Comparison of ENCODE assay signal across 7 mouse cellular contexts in the genomic region with DNA sequence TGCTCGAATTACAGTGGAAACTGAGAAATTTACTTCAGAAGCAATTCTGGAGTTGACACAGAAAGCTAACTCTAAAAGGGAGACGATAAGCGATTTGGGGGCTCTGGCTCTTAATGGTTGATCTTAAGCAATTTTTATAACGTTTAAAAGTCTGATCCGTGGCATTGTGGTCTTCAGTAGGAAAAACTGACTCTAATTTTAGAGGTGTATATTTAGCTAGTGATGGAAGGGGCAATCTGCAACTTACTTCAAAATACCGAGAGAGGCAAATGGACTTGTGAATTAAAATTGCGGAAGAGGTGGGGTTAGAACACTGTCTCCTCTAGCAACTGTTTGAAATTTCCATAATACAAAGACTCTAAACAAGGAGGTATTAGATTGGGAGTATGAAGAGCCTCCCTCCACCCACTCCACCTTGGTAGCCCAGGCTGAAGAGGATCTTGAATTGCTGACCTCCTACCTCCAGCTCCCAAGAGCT. TPM values are rescaled to one million over a fixed set of nuclear protein-coding genes. Genes with fewer than 3 reads are reported as not detected.
DNase-seq lines count a peak whose midpoint lies in the region; ATAC-seq and TF ChIP-seq lines count a peak whose summit lies in the region.

No protein-coding gene starts in this region.

- TF ChIP-seq CTCF in liver, postnatal 0 days (IDR thresholded peaks at IDR 0.05; ENCODE audit: low read depth) = no peak

- no peak for ATAC-seq in neural tube, embryonic 11.5 days (ENCODE audit: insufficient read depth, low FRiP score, low TSS enrichment)
- ATAC-seq in hematopoietic stem cell, adult 5-6 weeks (replicated peaks in 1 of 2; ENCODE audit: insufficient read depth in 1 of 2, low FRiP score in 2 of 2, low TSS enrichment in 1 of 2, low read depth in 1 of 2, poor library complexity in 2 of 2, severe bottlenecking in 2 of 2) = peak; percentile 19 to 24; a peak in 3 of 4 replicates
- ATAC-seq in liver, postnatal 0 days = no peak

- H3K4me1 ChIP-seq in neural tube, embryonic 11.5 days (ENCODE audit: control insufficient read depth, insufficient read depth, low read length) = peaks cover 11% of the 10 kb centered on the region
- 0 out of 2 replicates have a peak, but pooled peaks cover 4% of the 10 kb centered on the region for H3K4me1 ChIP-seq in liver, postnatal 0 days (ENCODE audit: insufficient read depth)

- no peak for TF ChIP-seq EP300 in liver, postnatal 0 days (IDR thresholded peaks at IDR 0.05; ENCODE audit: low read depth)

- H3K9me3 ChIP-seq in neural tube, embryonic 11.5 days (ENCODE audit: control insufficient read depth, low read length) = no peaks in the 10 kb centered on the region
- no peaks in the 10 kb centered on the region for H3K9me3 ChIP-seq in liver, postnatal 0 days (ENCODE audit: low read length)

- no peaks in the 10 kb centered on the region for H3K27me3 ChIP-seq in neural tube, embryonic 11.5 days (ENCODE audit: control insufficient read depth, insufficient read depth, low read length)
- no peaks in the 10 kb centered on the region for H3K27me3 ChIP-seq in liver, postnatal 0 days (ENCODE audit: insufficient read depth, low read length)

- no peak for DNase-seq in neural tube, embryonic 11.5 days (ENCODE audit: low spot score)
- DNase-seq in neural tube, embryonic 10.5 days (ENCODE audit: extremely low spot score, low spot score) = no peak
- DNase-seq in liver, postnatal 0 days = no peak
- DNase-seq in embryo, embryonic 11 days = no peak
- DNase-seq in right cerebral cortex, adult 2 months (ENCODE audit: low spot score in 2 of 2) = no peak
- no peak for DNase-seq in thymus, adult 18-20 months

- H3K27ac ChIP-seq in neural tube, embryonic 11.5 days (ENCODE audit: low read depth, low read length) = no peak overlapping the region
- peak overlapping the region; percentile 87; the same call in 1 of the 2 replicates for H3K27ac ChIP-seq in liver, postnatal 0 days (ENCODE audit: low read depth)

- no peaks in the 10 kb centered on the region for H3K36me3 ChIP-seq in neural tube, embryonic 11.5 days (ENCODE audit: control insufficient read depth, insufficient read depth, low read length)
- no peaks in the 10 kb centered on the region for H3K36me3 ChIP-seq in liver, postnatal 0 days (replicated peaks; ENCODE audit: insufficient read depth, low read length)

- no peak overlapping the region for H3K9ac ChIP-seq in neural tube, embryonic 11.5 days (ENCODE audit: low read length)
- H3K9ac ChIP-seq in liver, postnatal 0 days (replicated peaks) = 0 out of 2 replicates have a peak overlapping the region, but pooled peaks have one; percentile 52

- 0 out of 2 replicates have a peak overlapping the region, but pooled peaks have one; percentile 6 for H3K4me3 ChIP-seq in neural tube, embryonic 11.5 days (ENCODE audit: low read depth, low read length)
- H3K4me3 ChIP-seq in liver, postnatal 0 days (ENCODE audit: low read depth, low read length) = peak overlapping the region; percentile 40; the same call in 1 of the 2 replicates

- H3K4me2 ChIP-seq in neural tube, embryonic 11.5 days (ENCODE audit: low read depth) = peak overlapping the region; percentile 33; the same call in 1 of the 2 replicates
- H3K4me2 ChIP-seq in liver, postnatal 0 days (ENCODE audit: low read depth, low read length) = peak overlapping the region; percentile 67

- 46% methylated on average over 7 of the region's 7 CpGs for WGBS in neural tube, embryonic 11.5 days
- WGBS in liver, postnatal 0 days (ENCODE audit: insufficient replicate concordance) = 26% methylated on average over 7 of the region's 7 CpGs

RNA-seq across cellular contexts. Expression of a gene that starts 0.3 kb away (rescaled TPM):
- polyA plus RNA-seq in neural tube, embryonic 11.5 days (2014; fragmentation: Nextera tagmentation; extraction: Ambion mirVana) = not detected in 2 replicates
- total RNA-seq in hematopoietic stem cell, adult 5-6 weeks (2017) = 15.1 and 19.2 TPM in 2 replicates
- polyA plus RNA-seq in liver, postnatal 0 days (2015; fragmentation: Nextera tagmentation; extraction: Ambion mirVana) = 3.7 and 5.2 TPM in 2 replicates

Comparison
In these comparisons a context has a peak if more than half of its experiments do, and no peak if none do; other contexts are left out.
1. ATAC-seq: peak in hematopoietic stem cell, adult 5-6 weeks (2 of 2); none in neural tube, embryonic 11.5 days (single experiment) and liver, postnatal 0 days (single experiment).